13 mouse cellular contexts compared by ENCODE assay signal in the genomic region with DNA sequence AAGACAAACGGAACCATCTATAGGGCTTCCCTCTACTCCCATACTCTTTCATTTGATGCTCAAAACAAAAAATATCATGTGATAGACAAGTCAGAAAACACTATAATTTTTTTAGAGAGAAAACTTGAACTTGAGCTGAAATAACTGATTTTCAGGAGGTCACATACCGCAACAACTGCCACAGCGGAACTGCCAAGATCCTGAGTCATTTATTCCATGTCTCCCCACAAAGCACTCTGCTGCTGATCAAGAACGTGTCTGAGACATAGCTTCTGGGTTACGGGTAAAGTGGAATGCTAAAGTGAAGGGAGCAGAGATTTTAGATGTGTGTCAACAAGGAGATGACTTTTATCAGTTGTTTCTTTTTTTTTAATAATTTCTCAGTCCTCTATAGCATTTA.
DNase-seq lines count a peak whose midpoint lies in the region; ATAC-seq and TF ChIP-seq lines count a peak whose summit lies in the region.
"Had no signal": no experiment of that assay in that cellular context is flagged by ENCODE, and none has a peak within 500 bp of the region (broad histone marks: within the 10 kb centered on the region; RNA-seq: fewer than 3 reads in every experiment).

No protein-coding gene starts in this region.

- intact Hi-C loops in heart, adult 2 months (cut with DNase I) = loop anchor here (2.0 to 10.0 kb wide), 3 partner anchors 123 to 879 kb away; a partner anchor contains a TSS
- intact Hi-C loops in heart, postnatal 36 days (cut with DNase I) = loop anchor here (5.0 kb wide), 2 partner anchors 124 to 141 kb away; a partner anchor contains a TSS

- no peak overlapping the region for H3K4me3 ChIP-seq in heart, adult 2 months
- H3K4me3 ChIP-seq in midbrain, postnatal 0 days (ENCODE audit: low read depth, low read length) = no peak overlapping the region
- H3K4me3 ChIP-seq in hindbrain, embryonic 13.5 days = no peak overlapping the region
- H3K4me3 ChIP-seq: hindbrain, embryonic 12.5 days; limb, embryonic 12.5 days; midbrain, embryonic 15.5 days; neural tube, embryonic 15.5 days had no signal

- 39% methylated on average over 5 of the region's 5 CpGs for WGBS in heart, adult 2 months
- 91% methylated on average over 5 of the region's 5 CpGs for WGBS in midbrain, postnatal 0 days
- 88% methylated on average over 5 of the region's 5 CpGs for WGBS in hindbrain, embryonic 13.5 days

- TF ChIP-seq POLR2A in heart, adult 2 months (IDR thresholded peaks at IDR 0.05; ENCODE audit: insufficient read depth, low read depth, low read length) = no peak

- DNase-seq in urinary bladder, postnatal 36 days (ENCODE audit: low spot score in 2 of 2) = peak; percentile 3 to 12
- no peak for DNase-seq in urinary bladder, adult 18-20 months (ENCODE audit: low spot score in 2 of 2)
- peak in 1 of 2 experiments; percentile 39 for DNase-seq in heart, adult 2 months
- DNase-seq in heart, postnatal 36 days = peak; percentile 19 to 21
- no peak for DNase-seq in midbrain, postnatal 0 days (ENCODE audit: low spot score)
- DNase-seq in kidney, postnatal 10 days = no peak
- DNase-seq: cerebellum, postnatal 25 days; thymus, adult 2 months had no signal

- H3K9me3 ChIP-seq in midbrain, postnatal 0 days (ENCODE audit: low read length) = no peaks in the 10 kb centered on the region
- H3K9me3 ChIP-seq in hindbrain, embryonic 13.5 days = no peaks in the 10 kb centered on the region
- H3K9me3 ChIP-seq: hindbrain, embryonic 12.5 days; limb, embryonic 12.5 days; midbrain, embryonic 15.5 days; neural tube, embryonic 15.5 days had no signal

- no peak overlapping the region for H3K4me2 ChIP-seq in midbrain, postnatal 0 days (ENCODE audit: low read depth, low read length, poor library complexity, severe bottlenecking)
- H3K4me2 ChIP-seq in hindbrain, embryonic 13.5 days = no peak overlapping the region
- H3K4me2 ChIP-seq: hindbrain, embryonic 12.5 days; limb, embryonic 12.5 days; midbrain, embryonic 15.5 days; neural tube, embryonic 15.5 days had no signal

- ATAC-seq in midbrain, postnatal 0 days (ENCODE audit: low FRiP score) = no peak
- no peak for ATAC-seq in hindbrain, embryonic 13.5 days (ENCODE audit: low FRiP score)
- ATAC-seq: midbrain, embryonic 15.5 days had no signal

- H3K79me2 ChIP-seq in heart, adult 2 months (replicated peaks; ENCODE audit: control insufficient read depth, insufficient read depth, low read length) = no peaks in the 10 kb centered on the region

- no peak for TF ChIP-seq EP300 in heart, adult 2 months (IDR thresholded peaks at IDR 0.05; ENCODE audit: insufficient read depth, low read depth, low read length)

- H3K27me3 ChIP-seq in heart, adult 2 months (ENCODE audit: control insufficient read depth, insufficient read depth, low read length) = no peaks in the 10 kb centered on the region
- no peaks in the 10 kb centered on the region for H3K27me3 ChIP-seq in midbrain, postnatal 0 days (ENCODE audit: insufficient read depth, low read length)
- no peaks in the 10 kb centered on the region for H3K27me3 ChIP-seq in hindbrain, embryonic 13.5 days
- H3K27me3 ChIP-seq: hindbrain, embryonic 12.5 days; limb, embryonic 12.5 days; midbrain, embryonic 15.5 days; neural tube, embryonic 15.5 days had no signal

- H3K4me1 ChIP-seq in heart, adult 2 months (ENCODE audit: control insufficient read depth, insufficient read depth, low read length) = no peaks in the 10 kb centered on the region; the same call in 1 of the 2 replicates
- no peaks in the 10 kb centered on the region for H3K4me1 ChIP-seq in midbrain, postnatal 0 days (ENCODE audit: insufficient read depth, low read length)
- H3K4me1 ChIP-seq in hindbrain, embryonic 13.5 days (replicated peaks) = no peaks in the 10 kb centered on the region
- H3K4me1 ChIP-seq: hindbrain, embryonic 12.5 days; limb, embryonic 12.5 days; midbrain, embryonic 15.5 days; neural tube, embryonic 15.5 days had no signal

- H3K36me3 ChIP-seq in heart, adult 2 months (ENCODE audit: control insufficient read depth, insufficient read depth, low read length) = no peaks in the 10 kb centered on the region
- H3K36me3 ChIP-seq in midbrain, postnatal 0 days (ENCODE audit: insufficient read depth, low read length) = no peaks in the 10 kb centered on the region
- no peaks in the 10 kb centered on the region for H3K36me3 ChIP-seq in hindbrain, embryonic 13.5 days
- H3K36me3 ChIP-seq: hindbrain, embryonic 12.5 days; limb, embryonic 12.5 days; midbrain, embryonic 15.5 days; neural tube, embryonic 15.5 days had no signal

- no peak for TF ChIP-seq CTCF in heart, adult 2 months (IDR thresholded peaks at IDR 0.05)
- no peak for TF ChIP-seq CTCF in midbrain, postnatal 0 days (IDR thresholded peaks at IDR 0.05)

- peak overlapping the region; percentile 61 for H3K27ac ChIP-seq in heart, adult 2 months
- H3K27ac ChIP-seq in midbrain, postnatal 0 days (ENCODE audit: low read depth, low read length) = no peak overlapping the region
- no peak overlapping the region for H3K27ac ChIP-seq in hindbrain, embryonic 13.5 days
- H3K27ac ChIP-seq: hindbrain, embryonic 12.5 days; limb, embryonic 12.5 days; midbrain, embryonic 15.5 days; neural tube, embryonic 15.5 days had no signal

- no peak overlapping the region for H3K9ac ChIP-seq in heart, adult 2 months (ENCODE audit: low read depth, low read length)
- no peak overlapping the region for H3K9ac ChIP-seq in midbrain, postnatal 0 days (replicated peaks; ENCODE audit: low read length, poor library complexity, severe bottlenecking)
- no peak overlapping the region for H3K9ac ChIP-seq in hindbrain, embryonic 13.5 days
- H3K9ac ChIP-seq: hindbrain, embryonic 12.5 days; limb, embryonic 12.5 days; midbrain, embryonic 15.5 days; neural tube, embryonic 15.5 days had no signal

Comparison
In these comparisons a context has a peak if more than half of its experiments do, and no peak if none do; other contexts are left out.
1. DNase-seq: peak in urinary bladder, postnatal 36 days (2 of 2) and heart, postnatal 36 days (2 of 2); none in urinary bladder, adult 18-20 months (0 of 2), midbrain, postnatal 0 days (single experiment) and kidney, postnatal 10 days (single experiment).